Mouse (Mus musculus): ENCODE measurements at regions not wholly inside any gene's neighbourhood (a gene's known extent, or its start where the extent isn't known, plus 50 kb on each side); places are given as distances from the start of the nearest gene placed in this dataset.
"Not testable (repeated sequence)": the region's sequence is repeated elsewhere in the genome, so short reads cannot be mapped to it uniquely, and the experiment has no call there.

DNA sequence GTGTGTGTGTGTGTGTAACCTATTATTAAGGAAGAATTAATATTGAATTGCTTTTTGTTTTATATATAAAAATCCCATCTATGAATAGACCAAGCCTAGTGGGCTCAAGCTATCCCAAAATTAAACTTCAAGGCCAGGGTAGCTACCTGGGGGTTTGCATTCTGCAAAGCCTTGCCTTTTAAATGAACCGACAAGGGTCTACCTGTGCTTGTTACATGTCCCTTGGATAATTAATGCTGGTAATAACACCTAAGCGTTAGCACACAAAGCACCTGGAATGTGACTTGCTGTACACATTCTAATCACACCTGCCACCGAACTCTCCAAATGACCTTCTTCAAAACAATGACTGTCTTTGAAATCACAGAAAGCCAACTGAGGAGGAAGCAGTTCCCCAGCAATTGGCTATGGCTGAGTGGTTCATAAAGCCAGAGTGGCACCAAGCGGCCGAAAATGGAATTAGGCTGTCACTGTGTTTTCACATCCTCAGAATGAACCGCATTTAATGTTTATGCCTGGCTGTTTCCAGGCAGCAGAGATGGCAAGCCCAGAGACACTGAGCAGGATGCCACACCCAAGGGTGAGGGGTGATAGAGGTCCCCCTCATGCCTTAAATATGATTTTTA, 225.8 kb downstream of the Mat2b start:
- 32% methylated on average over 6 of the region's 6 CpGs for WGBS
- Histone ChIP-seq H3K36me3 (no peaks in the 10 kb centered on the region), H3K27ac (no peak overlapping the region), H3K4me3 (no peak overlapping the region), H3K27me3 (ENCODE audit: low read depth, poor library complexity, severe bottlenecking) (no peaks in the 10 kb centered on the region), H3K9me3 (replicated peaks) (no peaks in the 10 kb centered on the region), H3K4me1 (no peaks in the 10 kb centered on the region)
- peak; percentile 50 for DNase-seq (ENCODE audit: low spot score)

- H3K9me3 ChIP-seq (replicated peaks): no peaks in the 10 kb centered on the region
- WGBS: 72% methylated on average over 6 of the region's 6 CpGs
- no peak overlapping the region for H3K4me3 ChIP-seq
- no peaks in the 10 kb centered on the region for H3K4me1 ChIP-seq
- DNase-seq (ENCODE audit: low spot score): no peak
- H3K27me3 ChIP-seq (ENCODE audit: low read depth, poor library complexity, severe bottlenecking): no peaks in the 10 kb centered on the region
- H3K36me3 ChIP-seq: no peaks in the 10 kb centered on the region
- H3K27ac ChIP-seq: no peak overlapping the region
Observed at GRCm38 (mm10) chr11:40456571-40456970, 238.4 kb downstream of the Mat2b start.

GRCm38 (mm10) chr11:40454994-40455393, 240.0 kb downstream of the Mat2b start:
- not testable (repeated sequence) for DNase-seq (ENCODE audit: low spot score); H3K27me3 ChIP-seq (ENCODE audit: low read depth, poor library complexity, severe bottlenecking); H3K27ac ChIP-seq; H3K9me3 ChIP-seq (replicated peaks); H3K36me3 ChIP-seq; H3K4me3 ChIP-seq; H3K4me1 ChIP-seq

DNA sequence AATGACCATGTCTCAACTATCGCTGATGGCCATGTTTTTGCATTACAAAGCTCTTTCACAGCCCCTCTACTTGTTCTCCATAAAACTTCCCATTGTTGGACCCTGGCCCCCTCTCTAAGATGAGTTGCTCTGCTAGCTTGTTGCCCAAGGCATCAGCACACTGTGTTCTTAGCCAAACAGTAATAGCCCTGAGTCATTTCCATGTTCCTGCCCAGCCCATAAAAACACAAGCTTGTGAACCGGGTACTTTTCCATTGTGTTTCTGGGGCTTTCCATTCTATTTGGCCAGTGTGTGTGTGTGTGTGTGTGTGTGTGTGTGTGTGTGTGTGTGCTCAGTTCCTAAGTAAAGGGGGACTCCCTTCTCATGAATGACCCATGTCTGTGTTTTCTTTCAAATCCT, 248.2 kb downstream of the Mat2b start:
- Histone ChIP-seq H3K27ac (no peak overlapping the region), H3K9me3 (replicated peaks) (no peaks in the 10 kb centered on the region), H3K4me1 (no peaks in the 10 kb centered on the region), H3K27me3 (ENCODE audit: low read depth, poor library complexity, severe bottlenecking) (no peaks in the 10 kb centered on the region), H3K4me3 (no peak overlapping the region), H3K36me3 (no peaks in the 10 kb centered on the region)
- DNase-seq (ENCODE audit: low spot score): no peak
- 85% methylated on average over 2 of the region's 2 CpGs for WGBS

DNA sequence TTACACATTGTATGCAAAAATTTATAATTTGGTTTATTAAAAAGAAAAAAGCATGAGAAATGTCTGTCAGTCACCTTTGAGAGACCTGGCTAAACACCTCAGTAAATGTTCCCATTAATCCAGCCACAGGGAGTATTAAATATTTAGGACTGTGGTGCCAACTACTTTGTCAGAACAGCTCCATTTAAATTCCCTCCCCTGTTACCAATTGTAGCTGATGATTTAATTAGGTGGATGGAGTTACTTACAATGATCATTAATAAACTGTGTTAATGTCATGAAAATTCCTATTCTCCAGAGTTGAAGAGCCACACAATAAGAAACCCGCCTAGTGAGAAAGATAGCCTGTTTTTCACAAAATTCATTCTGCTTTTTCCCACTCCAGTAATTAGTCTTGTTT, 261.0 kb downstream of the Mat2b start:
- Histone ChIP-seq H3K27ac (no peak overlapping the region), H3K9me3 (replicated peaks) (no peaks in the 10 kb centered on the region), H3K4me3 (no peak overlapping the region), H3K27me3 (ENCODE audit: low read depth, poor library complexity, severe bottlenecking) (no peaks in the 10 kb centered on the region), H3K4me1 (no peaks in the 10 kb centered on the region), H3K36me3 (no peaks in the 10 kb centered on the region)
- WGBS: 85% methylated on average over 1 of the region's 1 CpGs
- DNase-seq (ENCODE audit: low spot score): no peak

GRCm38 (mm10) chr11:40428858-40429257, 266.1 kb downstream of the Mat2b start:
- Histone ChIP-seq H3K36me3 (no peaks in the 10 kb centered on the region), H3K27ac (no peak overlapping the region), H3K9me3 (replicated peaks) (no peaks in the 10 kb centered on the region), H3K4me1 (no peaks in the 10 kb centered on the region), H3K4me3 (no peak overlapping the region), H3K27me3 (ENCODE audit: low read depth, poor library complexity, severe bottlenecking) (no peaks in the 10 kb centered on the region)
- DNase-seq (ENCODE audit: low spot score): no peak
- WGBS: 92% methylated on average over 2 of the region's 2 CpGs

DNA sequence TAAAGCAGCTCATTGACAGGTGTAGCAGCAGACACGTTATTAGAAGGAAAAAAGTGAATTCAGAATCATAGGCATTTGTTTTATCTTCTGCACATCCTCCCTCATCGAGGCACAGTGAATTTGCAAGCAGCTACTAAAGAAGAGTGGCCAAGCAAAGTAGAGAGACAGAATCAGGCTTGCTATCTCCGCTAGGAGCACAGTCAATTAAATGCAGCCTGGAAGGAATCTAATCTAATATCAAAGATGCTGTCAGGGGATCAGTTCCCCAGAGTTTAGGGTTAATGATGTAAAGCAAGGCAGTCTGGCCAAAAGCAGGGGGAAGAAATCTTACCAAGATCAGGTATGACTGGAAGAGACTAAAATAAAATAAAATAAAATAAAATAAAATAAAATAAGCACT, 270.7 kb downstream of the Mat2b start:
- WGBS: 86% methylated on average over 3 of the region's 3 CpGs
- Histone ChIP-seq H3K36me3 (no peaks in the 10 kb centered on the region), H3K9me3 (replicated peaks) (no peaks in the 10 kb centered on the region), H3K4me3 (no peak overlapping the region), H3K27ac (no peak overlapping the region), H3K27me3 (ENCODE audit: low read depth, poor library complexity, severe bottlenecking) (no peaks in the 10 kb centered on the region), H3K4me1 (no peaks in the 10 kb centered on the region)
- no peak for DNase-seq (ENCODE audit: low spot score)

DNA sequence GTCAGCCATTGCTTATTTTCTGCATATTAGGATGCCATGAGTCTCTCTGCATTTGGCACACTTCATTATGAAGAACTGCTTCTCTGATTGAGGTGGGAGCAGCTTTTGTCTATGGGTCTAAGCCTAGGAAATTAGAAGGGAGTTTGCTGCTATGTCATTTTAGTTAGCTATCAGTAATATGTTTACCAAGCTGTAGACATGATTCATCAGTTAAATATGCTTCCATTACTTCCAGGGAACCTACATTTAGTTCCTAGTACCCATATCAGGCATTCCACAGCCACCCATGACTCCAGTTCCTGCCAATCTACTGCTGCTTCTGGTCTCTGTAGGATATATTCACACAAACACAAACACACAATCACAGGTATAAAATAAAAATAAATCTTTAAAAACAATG, 287.4 kb downstream of the Mat2b start:
- no peak overlapping the region for H3K4me3 ChIP-seq
- H3K27me3 ChIP-seq (ENCODE audit: low read depth, poor library complexity, severe bottlenecking): no peaks in the 10 kb centered on the region
- peaks cover 2% of the 10 kb centered on the region for H3K4me1 ChIP-seq
- H3K36me3 ChIP-seq: no peaks in the 10 kb centered on the region
- H3K27ac ChIP-seq: no peak overlapping the region
- H3K9me3 ChIP-seq (replicated peaks): no peaks in the 10 kb centered on the region
- DNase-seq (ENCODE audit: low spot score): no peak

DNA sequence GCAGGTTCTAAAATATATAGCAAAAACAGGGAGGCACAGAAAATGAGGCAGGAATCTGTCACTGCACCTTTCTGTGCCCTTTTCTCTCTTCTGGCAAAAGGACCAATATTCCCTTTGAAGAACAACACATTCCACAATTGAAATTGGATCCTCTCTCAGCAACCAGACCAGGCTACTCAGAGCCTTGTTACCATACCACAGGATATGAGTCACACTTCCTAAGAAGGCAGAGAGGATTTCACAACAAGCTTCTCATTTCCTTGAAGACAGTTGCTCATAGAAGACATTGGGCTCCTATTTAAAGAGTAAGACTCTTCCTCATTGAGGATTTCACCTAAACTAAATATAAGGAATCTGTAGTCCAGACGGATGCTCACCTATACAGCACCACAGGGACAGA, 292.8 kb downstream of the Mat2b start:
- DNase-seq (ENCODE audit: low spot score): no peak
- no peaks in the 10 kb centered on the region for H3K27me3 ChIP-seq (ENCODE audit: low read depth, poor library complexity, severe bottlenecking)
- 65% methylated on average over 1 of the region's 1 CpGs for WGBS

DNA sequence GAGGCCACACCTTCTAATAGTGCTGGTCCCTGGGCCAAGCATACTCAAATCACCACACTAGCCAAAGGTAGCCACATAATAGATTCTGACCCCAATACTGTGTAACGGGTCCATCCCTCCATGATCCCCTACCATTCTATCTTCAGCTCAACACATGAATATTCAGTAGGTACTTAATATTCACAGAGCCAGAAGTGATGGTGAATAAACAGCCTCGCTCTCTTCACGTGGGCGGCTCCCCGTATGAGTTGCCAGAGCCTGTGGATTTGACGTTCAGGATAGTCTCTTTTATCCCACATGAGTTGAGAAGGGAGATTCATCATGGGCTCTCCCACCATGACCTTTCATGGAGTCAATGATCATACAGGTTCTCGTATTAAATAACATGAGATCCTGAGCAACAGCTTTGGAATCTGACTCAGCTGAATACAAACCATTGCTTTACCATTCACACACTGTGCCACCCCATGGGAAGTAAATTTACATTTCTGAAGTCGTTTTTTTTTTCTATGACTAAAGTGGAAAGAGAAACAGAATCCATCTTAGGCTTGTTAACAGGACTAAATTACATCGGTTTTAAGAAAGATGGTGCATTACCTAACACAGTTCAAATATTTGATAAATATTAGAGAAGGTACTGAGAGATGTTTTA, 297.4 kb downstream of the Mat2b start:
- Histone ChIP-seq H3K27ac (no peak overlapping the region), H3K36me3 (no peaks in the 10 kb centered on the region), H3K27me3 (ENCODE audit: low read depth, poor library complexity, severe bottlenecking) (no peaks in the 10 kb centered on the region; the same call in 1 of the 2 replicates), H3K4me3 (no peak overlapping the region), H3K9me3 (replicated peaks) (no peaks in the 10 kb centered on the region), H3K4me1 (peaks cover 38% of the 10 kb centered on the region)
- DNase-seq (ENCODE audit: low spot score): no peak
- WGBS: 89% methylated on average over 9 of the region's 9 CpGs

More for the DNA sequence above, 292.8 kb downstream of the Mat2b start:
- peaks cover 11% of the 10 kb centered on the region for H3K4me1 ChIP-seq
- no peaks in the 10 kb centered on the region for H3K9me3 ChIP-seq (replicated peaks)
- no peaks in the 10 kb centered on the region for H3K36me3 ChIP-seq
- H3K4me3 ChIP-seq: no peak overlapping the region
- no peak overlapping the region for H3K27ac ChIP-seq

DNA sequence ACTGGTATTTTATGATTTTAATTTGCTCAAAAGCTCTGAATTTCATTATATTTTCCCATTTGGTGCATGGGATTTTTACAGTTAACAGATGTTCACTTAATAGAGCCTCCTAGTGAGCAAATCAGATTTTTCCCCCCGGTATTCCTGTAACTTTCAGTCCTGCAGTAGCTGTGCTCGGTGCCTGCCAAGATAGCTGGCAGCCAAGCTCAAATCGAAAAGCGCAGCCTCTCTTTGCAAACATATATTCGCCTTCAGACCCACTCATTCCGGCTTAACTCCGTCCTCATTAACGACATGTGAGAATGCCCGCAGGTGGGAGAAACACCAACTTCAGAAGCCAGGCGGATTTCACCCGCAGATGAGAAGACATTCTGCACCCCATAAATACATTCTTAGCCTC, 299.7 kb downstream of the Mat2b start:
- DNase-seq (ENCODE audit: low spot score): peak; percentile 46
- Histone ChIP-seq H3K9me3 (replicated peaks) (no peaks in the 10 kb centered on the region), H3K4me3 (peak overlapping the region; percentile 13), H3K36me3 (no peaks in the 10 kb centered on the region), H3K27ac (peak overlapping the region; percentile 77), H3K4me1 (peaks cover 28% of the 10 kb centered on the region), H3K27me3 (ENCODE audit: low read depth, poor library complexity, severe bottlenecking) (no peaks in the 10 kb centered on the region; the same call in 1 of the 2 replicates)
- 65% methylated on average over 11 of the region's 11 CpGs for WGBS

DNA sequence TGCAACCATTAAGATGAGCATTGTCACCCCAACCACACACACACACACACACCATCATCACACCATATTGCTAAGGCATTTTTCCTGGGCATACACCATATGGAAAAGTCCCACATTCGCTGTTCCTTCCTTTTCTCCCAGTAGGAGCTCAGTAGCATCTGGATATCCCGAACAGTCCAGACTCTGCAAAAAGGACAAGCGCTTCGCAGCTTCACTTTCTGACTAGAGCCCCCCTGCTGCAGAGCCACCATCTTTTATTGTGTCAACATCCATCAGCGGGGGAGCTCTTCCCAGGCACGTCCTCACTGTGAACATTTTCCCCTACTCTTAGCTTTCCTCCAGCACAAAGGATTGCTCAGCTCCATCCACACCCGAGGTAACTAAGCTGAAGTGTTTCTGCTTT, 300.1 kb downstream of the Mat2b start:
- Histone ChIP-seq H3K36me3 (no peaks in the 10 kb centered on the region), H3K27ac (peak overlapping the region; percentile 77), H3K4me3 (peak overlapping the region; percentile 13), H3K27me3 (ENCODE audit: low read depth, poor library complexity, severe bottlenecking) (no peaks in the 10 kb centered on the region; the same call in 1 of the 2 replicates), H3K9me3 (replicated peaks) (no peaks in the 10 kb centered on the region), H3K4me1 (peaks cover 28% of the 10 kb centered on the region)
- WGBS: 50% methylated on average over 7 of the region's 7 CpGs
- no peak for DNase-seq (ENCODE audit: low spot score)

- no peak for DNase-seq (ENCODE audit: low spot score)
- WGBS: 37% methylated on average over 4 of the region's 4 CpGs
- Histone ChIP-seq H3K27me3 (ENCODE audit: low read depth, poor library complexity, severe bottlenecking) (no peaks in the 10 kb centered on the region; the same call in 1 of the 2 replicates), H3K36me3 (no peaks in the 10 kb centered on the region), H3K27ac (no peak overlapping the region; the same call in 1 of the 2 replicates), H3K4me3 (no peak overlapping the region), H3K9me3 (replicated peaks) (no peaks in the 10 kb centered on the region), H3K4me1 (peaks cover 28% of the 10 kb centered on the region)
Observed at GRCm38 (mm10) chr11:40394283-40394758, 300.7 kb downstream of the Mat2b start.
